Mouse (Mus musculus): Measurements from ENCODE around the gene Scrn3.

GRCm38 (mm10) chr2:73338415-73338814, 26.0 kb downstream of the Scrn3 start:
- TF ChIP-seq CTCF (IDR thresholded peaks at IDR 0.05; ENCODE audit: low read depth, low read length) (no peak), GATA1 (IDR thresholded peaks at IDR 0.05; ENCODE audit: borderline replicate concordance, low read length) (no peak), TAL1 (conservative IDR thresholded peaks at IDR 0.05; ENCODE audit: low read depth, low read length) (no peak)

Data from G1E (cell line).